Mouse (Mus musculus): ENCODE measurements at regions not wholly inside any gene's neighbourhood (a gene's known extent, or its start where the extent isn't known, plus 50 kb on each side); places are given as distances from the start of the nearest gene placed in this dataset.

GRCm38 (mm10) chr8:49387587-49387986 lies 543.8 kb upstream of the Tenm3 start:
- ATAC-seq = no peak
- no peaks in the 10 kb centered on the region for H3K9me3 ChIP-seq (replicated peaks)
- no peaks in the 10 kb centered on the region for H3K36me3 ChIP-seq (ENCODE audit: poor library complexity, severe bottlenecking)
- H3K9ac ChIP-seq = no peak overlapping the region
- H3K27me3 ChIP-seq = no peaks in the 10 kb centered on the region
- 57% methylated on average over 2 of the region's 2 CpGs for WGBS
- H3K27ac ChIP-seq = no peak overlapping the region
- no peaks in the 10 kb centered on the region for H3K4me1 ChIP-seq
- no peak overlapping the region for H3K4me3 ChIP-seq
- H3K4me2 ChIP-seq = no peak overlapping the region

- 23% methylated on average over 9 of the region's 9 CpGs for WGBS
These were observed 528.9 kb upstream of the Tenm3 start for GRCm38 (mm10) chr8:49372686-49373085.

GRCm38 (mm10) chr8:49362682-49363081 lies 518.9 kb upstream of the Tenm3 start:
- Histone ChIP-seq H3K9me3 (replicated peaks) (no peaks in the 10 kb centered on the region), H3K4me2 (no peak overlapping the region), H3K4me1 (peaks cover 10% of the 10 kb centered on the region), H3K36me3 (ENCODE audit: poor library complexity, severe bottlenecking) (no peaks in the 10 kb centered on the region), H3K4me3 (no peak overlapping the region), H3K9ac (no peak overlapping the region), H3K27me3 (no peaks in the 10 kb centered on the region), H3K27ac (no peak overlapping the region)
- WGBS = 46% methylated on average over 2 of the region's 2 CpGs
- peak; percentile 80; the same call in 1 of the 2 replicates for ATAC-seq

More at GRCm38 (mm10) chr8:49372686-49373085, 528.9 kb upstream of the Tenm3 start:
- peak overlapping the region; percentile 45 for H3K4me2 ChIP-seq
- ATAC-seq = peak; percentile 70; the same call in 1 of the 2 replicates
- H3K4me1 ChIP-seq = peaks cover 8% of the 10 kb centered on the region; the same call in 1 of the 2 replicates
- H3K9me3 ChIP-seq (replicated peaks) = no peaks in the 10 kb centered on the region
- no peak overlapping the region for H3K27ac ChIP-seq
- H3K27me3 ChIP-seq = no peaks in the 10 kb centered on the region
- H3K36me3 ChIP-seq (ENCODE audit: poor library complexity, severe bottlenecking) = no peaks in the 10 kb centered on the region
- no peak overlapping the region for H3K9ac ChIP-seq
- H3K4me3 ChIP-seq = peak overlapping the region; percentile 19; the same call in 1 of the 2 replicates

- WGBS = 59% methylated on average over 2 of the region's 2 CpGs
- no peak overlapping the region for H3K27ac ChIP-seq
- H3K9ac ChIP-seq = no peak overlapping the region
- no peak overlapping the region for H3K4me2 ChIP-seq
- no peak overlapping the region for H3K4me3 ChIP-seq
- H3K9me3 ChIP-seq (replicated peaks) = no peaks in the 10 kb centered on the region
- no peaks in the 10 kb centered on the region for H3K36me3 ChIP-seq (ENCODE audit: poor library complexity, severe bottlenecking)
- no peak for ATAC-seq
- no peaks in the 10 kb centered on the region for H3K27me3 ChIP-seq
- H3K4me1 ChIP-seq = peaks cover 10% of the 10 kb centered on the region
These were observed 517.7 kb upstream of the Tenm3 start for GRCm38 (mm10) chr8:49361443-49361842.

GRCm38 (mm10) chr8:49360121-49360520 lies 516.4 kb upstream of the Tenm3 start:
- Histone ChIP-seq H3K4me3 (no peak overlapping the region), H3K9me3 (replicated peaks) (no peaks in the 10 kb centered on the region)
- peak; percentile 46; the same call in 1 of the 2 replicates for ATAC-seq

GRCm38 (mm10) chr8:49359671-49360070 lies 515.9 kb upstream of the Tenm3 start:
- Histone ChIP-seq H3K4me2 (no peak overlapping the region), H3K36me3 (ENCODE audit: poor library complexity, severe bottlenecking) (no peaks in the 10 kb centered on the region), H3K27ac (no peak overlapping the region), H3K27me3 (no peaks in the 10 kb centered on the region), H3K9me3 (replicated peaks) (no peaks in the 10 kb centered on the region), H3K4me1 (peaks cover 10% of the 10 kb centered on the region), H3K4me3 (no peak overlapping the region), H3K9ac (no peak overlapping the region)
- no peak for ATAC-seq
- 36% methylated on average over 9 of the region's 9 CpGs for WGBS

More at GRCm38 (mm10) chr8:49360121-49360520, 516.4 kb upstream of the Tenm3 start:
- Histone ChIP-seq H3K9ac (no peak overlapping the region), H3K27ac (no peak overlapping the region), H3K4me1 (peaks cover 10% of the 10 kb centered on the region), H3K36me3 (ENCODE audit: poor library complexity, severe bottlenecking) (no peaks in the 10 kb centered on the region), H3K27me3 (no peaks in the 10 kb centered on the region), H3K4me2 (no peak overlapping the region)
- 37% methylated on average over 4 of the region's 4 CpGs for WGBS

GRCm38 (mm10) chr8:49348602-49349001 lies 504.9 kb upstream of the Tenm3 start:
- Histone ChIP-seq H3K9me3 (replicated peaks) (no peaks in the 10 kb centered on the region), H3K4me3 (no peak overlapping the region), H3K27me3 (no peaks in the 10 kb centered on the region), H3K4me2 (no peak overlapping the region), H3K4me1 (no peaks in the 10 kb centered on the region), H3K9ac (no peak overlapping the region), H3K27ac (no peak overlapping the region), H3K36me3 (ENCODE audit: poor library complexity, severe bottlenecking) (no peaks in the 10 kb centered on the region)
- WGBS = 92% methylated on average over 3 of the region's 3 CpGs
- ATAC-seq = no peak

- H3K9ac ChIP-seq = no peak overlapping the region
- H3K4me1 ChIP-seq = no peaks in the 10 kb centered on the region
- no peak overlapping the region for H3K4me3 ChIP-seq
- no peaks in the 10 kb centered on the region for H3K36me3 ChIP-seq (ENCODE audit: poor library complexity, severe bottlenecking)
- no peaks in the 10 kb centered on the region for H3K9me3 ChIP-seq (replicated peaks)
- H3K4me2 ChIP-seq = no peak overlapping the region
- no peaks in the 10 kb centered on the region for H3K27me3 ChIP-seq
- WGBS = 79% methylated on average over 4 of the region's 4 CpGs
- ATAC-seq = no peak
- H3K27ac ChIP-seq = no peak overlapping the region
These were observed 495.0 kb upstream of the Tenm3 start for GRCm38 (mm10) chr8:49338716-49339115.

GRCm38 (mm10) chr8:49326980-49327379 lies 483.2 kb upstream of the Tenm3 start:
- no peak for ATAC-seq
- Histone ChIP-seq H3K4me1 (peaks cover 2% of the 10 kb centered on the region; the same call in 1 of the 2 replicates), H3K4me3 (no peak overlapping the region), H3K9ac (no peak overlapping the region), H3K27me3 (no peaks in the 10 kb centered on the region), H3K36me3 (ENCODE audit: poor library complexity, severe bottlenecking) (no peaks in the 10 kb centered on the region), H3K4me2 (no peak overlapping the region), H3K9me3 (replicated peaks) (no peaks in the 10 kb centered on the region), H3K27ac (no peak overlapping the region)
- WGBS = 85% methylated on average over 4 of the region's 4 CpGs

GRCm38 (mm10) chr8:49321404-49321803 lies 477.7 kb upstream of the Tenm3 start:
- no peaks in the 10 kb centered on the region; the same call in 1 of the 2 replicates for H3K4me1 ChIP-seq
- 66% methylated on average over 3 of the region's 3 CpGs for WGBS
- H3K4me2 ChIP-seq = no peak overlapping the region
- H3K27me3 ChIP-seq = no peaks in the 10 kb centered on the region
- H3K9ac ChIP-seq = no peak overlapping the region
- H3K9me3 ChIP-seq (replicated peaks) = no peaks in the 10 kb centered on the region
- H3K27ac ChIP-seq = no peak overlapping the region
- H3K4me3 ChIP-seq = no peak overlapping the region
- no peaks in the 10 kb centered on the region for H3K36me3 ChIP-seq (ENCODE audit: poor library complexity, severe bottlenecking)
- no peak for ATAC-seq

GRCm38 (mm10) chr8:49313483-49314278 lies 469.9 kb upstream of the Tenm3 start:
- WGBS = 64% methylated on average over 10 of the region's 10 CpGs
- H3K36me3 ChIP-seq (ENCODE audit: poor library complexity, severe bottlenecking) = no peaks in the 10 kb centered on the region
- H3K9ac ChIP-seq = no peak overlapping the region
- no peaks in the 10 kb centered on the region for H3K9me3 ChIP-seq (replicated peaks)
- no peaks in the 10 kb centered on the region for H3K27me3 ChIP-seq
- H3K27ac ChIP-seq = no peak overlapping the region
- ATAC-seq = no peak
- H3K4me2 ChIP-seq = no peak overlapping the region
- no peaks in the 10 kb centered on the region for H3K4me1 ChIP-seq
- no peak overlapping the region for H3K4me3 ChIP-seq

- Histone ChIP-seq H3K27me3 (no peaks in the 10 kb centered on the region), H3K4me1 (no peaks in the 10 kb centered on the region), H3K4me2 (no peak overlapping the region), H3K9me3 (replicated peaks) (no peaks in the 10 kb centered on the region), H3K27ac (no peak overlapping the region), H3K9ac (no peak overlapping the region), H3K4me3 (no peak overlapping the region), H3K36me3 (ENCODE audit: poor library complexity, severe bottlenecking) (no peaks in the 10 kb centered on the region)
- ATAC-seq = no peak
- WGBS = 56% methylated on average over 5 of the region's 5 CpGs
These were observed 469.1 kb upstream of the Tenm3 start for GRCm38 (mm10) chr8:49312816-49313215.

- WGBS = 47% methylated on average over 4 of the region's 4 CpGs
- Histone ChIP-seq H3K27me3 (no peaks in the 10 kb centered on the region), H3K27ac (no peak overlapping the region), H3K9ac (no peak overlapping the region), H3K36me3 (ENCODE audit: poor library complexity, severe bottlenecking) (no peaks in the 10 kb centered on the region), H3K4me1 (no peaks in the 10 kb centered on the region), H3K4me3 (no peak overlapping the region), H3K4me2 (no peak overlapping the region), H3K9me3 (replicated peaks) (no peaks in the 10 kb centered on the region)
- ATAC-seq = no peak
These were observed 438.6 kb upstream of the Tenm3 start for GRCm38 (mm10) chr8:49282401-49282800.

All from forebrain, embryonic 13.5 days (tissue).